Comparison of ENCODE assay signal across 7 mouse cellular contexts in genomic region chr9:21146722-21147121, GRCm38 (mm10). TPM values are rescaled to one million over a fixed set of nuclear protein-coding genes. Genes with fewer than 3 reads are reported as not detected.
DNase-seq lines count a peak whose midpoint lies in the region; ATAC-seq and TF ChIP-seq lines count a peak whose summit lies in the region.

No protein-coding gene starts in this region.

- peak; percentile 90 for DNase-seq in CD4-positive, CD25-positive, alpha-beta regulatory T cell, adult 2 months (ENCODE audit: low read depth, low spot score)
- DNase-seq in G1E (ENCODE audit: low spot score): no peak
- peak; percentile 69 for DNase-seq in limb, embryonic 10.5 days (ENCODE audit: low spot score)
- DNase-seq in frontal cortex, postnatal 25 days (ENCODE audit: low spot score in 2 of 2): no peak
- DNase-seq in left cerebral cortex, postnatal 25 days (ENCODE audit: low spot score in 2 of 2): no peak

- H3K36me3 ChIP-seq in G1E (replicated peaks): peaks cover 71% of the 10 kb centered on the region
- H3K36me3 ChIP-seq in forebrain, embryonic 16.5 days (ENCODE audit: control insufficient read depth, insufficient read depth): peaks cover 11% of the 10 kb centered on the region
- peaks cover 64% of the 10 kb centered on the region for H3K36me3 ChIP-seq in limb, embryonic 10.5 days
- H3K36me3 ChIP-seq in neural tube, embryonic 13.5 days: peaks cover 49% of the 10 kb centered on the region

- WGBS in forebrain, embryonic 16.5 days: 49% methylated on average over 10 of the region's 10 CpGs
- 51% methylated on average over 10 of the region's 10 CpGs for WGBS in limb, embryonic 10.5 days
- 46% methylated on average over 10 of the region's 10 CpGs for WGBS in neural tube, embryonic 13.5 days

- no peaks in the 10 kb centered on the region for H3K9me3 ChIP-seq in G1E (replicated peaks)
- no peaks in the 10 kb centered on the region for H3K9me3 ChIP-seq in forebrain, embryonic 16.5 days (ENCODE audit: control insufficient read depth, low read length)
- no peaks in the 10 kb centered on the region for H3K9me3 ChIP-seq in limb, embryonic 10.5 days (replicated peaks)
- H3K9me3 ChIP-seq in neural tube, embryonic 13.5 days: no peaks in the 10 kb centered on the region

- H3K4me2 ChIP-seq in forebrain, embryonic 16.5 days (ENCODE audit: low read length): peak overlapping the region; percentile 16; the same call in 1 of the 2 replicates
- H3K4me2 ChIP-seq in neural tube, embryonic 13.5 days: peak overlapping the region; percentile 16

- H3K27me3 ChIP-seq in G1E (ENCODE audit: insufficient read depth, low read length): no peaks in the 10 kb centered on the region
- no peaks in the 10 kb centered on the region for H3K27me3 ChIP-seq in forebrain, embryonic 16.5 days (replicated peaks; ENCODE audit: control insufficient read depth, insufficient read depth, low read length)
- H3K27me3 ChIP-seq in limb, embryonic 10.5 days (ENCODE audit: low read depth, poor library complexity, severe bottlenecking): no peaks in the 10 kb centered on the region
- H3K27me3 ChIP-seq in neural tube, embryonic 13.5 days: no peaks in the 10 kb centered on the region

- no peak for TF ChIP-seq CTCF in G1E (IDR thresholded peaks at IDR 0.05; ENCODE audit: low read depth, low read length)

- no peak overlapping the region for H3K9ac ChIP-seq in forebrain, embryonic 16.5 days (replicated peaks; ENCODE audit: low read depth, low read length)
- peak overlapping the region; percentile 56 for H3K9ac ChIP-seq in neural tube, embryonic 13.5 days

- no peak for ATAC-seq in G1E (ENCODE audit: extremely low read depth, insufficient number of reproducible peaks, low FRiP score, poor library complexity, severe bottlenecking)
- no peak for ATAC-seq in forebrain, embryonic 16.5 days
- no peak for ATAC-seq in neural tube, embryonic 13.5 days (ENCODE audit: low read depth)

- intact Hi-C loops in left cerebral cortex, postnatal 25 days (cut with DNase I): no loop called here

- H3K4me3 ChIP-seq in G1E (ENCODE audit: low read depth, low read length): peak overlapping the region; percentile 21; the same call in 1 of the 2 replicates
- H3K4me3 ChIP-seq in forebrain, embryonic 16.5 days (replicated peaks; ENCODE audit: low read length): no peak overlapping the region
- H3K4me3 ChIP-seq in limb, embryonic 10.5 days: peak overlapping the region; percentile 88
- peak overlapping the region; percentile 4; the same call in 1 of the 2 replicates for H3K4me3 ChIP-seq in neural tube, embryonic 13.5 days

- peaks cover 46% of the 10 kb centered on the region for H3K4me1 ChIP-seq in G1E (ENCODE audit: insufficient read depth, low read depth, low read length)
- peaks cover 33% of the 10 kb centered on the region for H3K4me1 ChIP-seq in forebrain, embryonic 16.5 days (replicated peaks; ENCODE audit: control insufficient read depth, insufficient read depth, low read length)
- H3K4me1 ChIP-seq in limb, embryonic 10.5 days: peaks cover 37% of the 10 kb centered on the region
- peaks cover 41% of the 10 kb centered on the region for H3K4me1 ChIP-seq in neural tube, embryonic 13.5 days (replicated peaks)

- no peak overlapping the region for H3K27ac ChIP-seq in forebrain, embryonic 16.5 days (ENCODE audit: low read length)
- H3K27ac ChIP-seq in limb, embryonic 10.5 days: peak overlapping the region; percentile 81
- 0 out of 2 replicates have a peak overlapping the region, but pooled peaks have one; percentile 3 for H3K27ac ChIP-seq in neural tube, embryonic 13.5 days (replicated peaks)

RNA-seq across cellular contexts. Expression of gene Cdc37, which starts 3.1 kb away (rescaled TPM):
- total RNA-seq in G1E (2014; fragmentation: Nextera tagmentation) (80.4 and 86.7 TPM in 2 replicates), G1E (2017) (124 and 193 TPM in 2 replicates)
- polyA plus RNA-seq in G1E (2012): 213 and 280 TPM in 2 replicates
- polyA plus RNA-seq in forebrain, embryonic 16.5 days (2015; fragmentation: Nextera tagmentation; extraction: Ambion mirVana): 213 and 234 TPM in 2 replicates
- 434 and 487 TPM in 2 replicates for polyA plus RNA-seq in limb, embryonic 10.5 days (2016; fragmentation: Nextera tagmentation; extraction: Ambion mirVana)
- 228 and 273 TPM in 2 replicates for polyA plus RNA-seq in neural tube, embryonic 13.5 days (2015; fragmentation: Nextera tagmentation; extraction: Ambion mirVana)
- total RNA-seq in left cerebral cortex, postnatal 25 days (2021): 100 to 1,000 TPM; 144 to 153 TPM

RNA-seq across cellular contexts. Expression of gene Tyk2, which starts 15.7 kb away (rescaled TPM):
- total RNA-seq in G1E (2014; fragmentation: Nextera tagmentation) (16.1 and 16.6 TPM in 2 replicates), G1E (2017) (17.4 and 19.0 TPM in 2 replicates)
- polyA plus RNA-seq in G1E (2012): 17.3 and 19.0 TPM in 2 replicates
- 10.4 and 13.7 TPM in 2 replicates for polyA plus RNA-seq in forebrain, embryonic 16.5 days (2015; fragmentation: Nextera tagmentation; extraction: Ambion mirVana)
- polyA plus RNA-seq in limb, embryonic 10.5 days (2016; fragmentation: Nextera tagmentation; extraction: Ambion mirVana): 11.5 and 15.3 TPM in 2 replicates
- polyA plus RNA-seq in neural tube, embryonic 13.5 days (2015; fragmentation: Nextera tagmentation; extraction: Ambion mirVana): 11.7 TPM in 2 replicates
- 10 to 100 TPM; 11.6 to 12.7 TPM for total RNA-seq in left cerebral cortex, postnatal 25 days (2021)

RNA-seq across cellular contexts. Expression of gene Pde4a, which starts 18.8 kb away (rescaled TPM):
- total RNA-seq in G1E (2014; fragmentation: Nextera tagmentation): 2.5 and 2.9 TPM in 2 replicates
- total RNA-seq in G1E (2017): 1.5 and 1.7 TPM in 2 replicates
- 1.4 and 1.5 TPM in 2 replicates for polyA plus RNA-seq in G1E (2012)
- 24.9 and 32.0 TPM in 2 replicates for polyA plus RNA-seq in forebrain, embryonic 16.5 days (2015; fragmentation: Nextera tagmentation; extraction: Ambion mirVana)
- 3.6 and 4.5 TPM in 2 replicates for polyA plus RNA-seq in limb, embryonic 10.5 days (2016; fragmentation: Nextera tagmentation; extraction: Ambion mirVana)
- 17.5 and 18.9 TPM in 2 replicates for polyA plus RNA-seq in neural tube, embryonic 13.5 days (2015; fragmentation: Nextera tagmentation; extraction: Ambion mirVana)
- total RNA-seq in left cerebral cortex, postnatal 25 days (2021): 10 to 100 TPM; 88.9 to 94.4 TPM

RNA-seq across cellular contexts. Expression of gene Raver1, which starts 54.9 kb away (rescaled TPM):
- total RNA-seq in G1E (2014; fragmentation: Nextera tagmentation) (35.1 and 72.2 TPM in 2 replicates), G1E (2017) (18.5 and 19.6 TPM in 2 replicates)
- 0.62 and 0.92 TPM in 2 replicates for polyA plus RNA-seq in G1E (2012)
- 37.4 and 38.8 TPM in 2 replicates for polyA plus RNA-seq in forebrain, embryonic 16.5 days (2015; fragmentation: Nextera tagmentation; extraction: Ambion mirVana)
- polyA plus RNA-seq in limb, embryonic 10.5 days (2016; fragmentation: Nextera tagmentation; extraction: Ambion mirVana): 109 and 115 TPM in 2 replicates
- polyA plus RNA-seq in neural tube, embryonic 13.5 days (2015; fragmentation: Nextera tagmentation; extraction: Ambion mirVana): 37.3 and 38.3 TPM in 2 replicates
- 10 to 100 TPM; 26.4 to 27.9 TPM for total RNA-seq in left cerebral cortex, postnatal 25 days (2021)

RNA-seq across cellular contexts. Expression of gene Gm38431, which starts 54.9 kb away (rescaled TPM):
- total RNA-seq in G1E (2014; fragmentation: Nextera tagmentation) (95.6 and 162 TPM in 2 replicates), G1E (2017) (2.1 and 2.8 TPM in 2 replicates)
- 382 and 444 TPM in 2 replicates for polyA plus RNA-seq in G1E (2012)
- polyA plus RNA-seq in forebrain, embryonic 16.5 days (2015; fragmentation: Nextera tagmentation; extraction: Ambion mirVana): 1.6 and 1.9 TPM in 2 replicates
- polyA plus RNA-seq in limb, embryonic 10.5 days (2016; fragmentation: Nextera tagmentation; extraction: Ambion mirVana): 5.4 TPM in 2 replicates
- 1.3 and 1.6 TPM in 2 replicates for polyA plus RNA-seq in neural tube, embryonic 13.5 days (2015; fragmentation: Nextera tagmentation; extraction: Ambion mirVana)
- 1 to 10 TPM; 1.6 to 3.0 TPM for total RNA-seq in left cerebral cortex, postnatal 25 days (2021)

Comparison
In these comparisons a context has a peak if more than half of its experiments do, and no peak if none do; other contexts are left out.
1. DNase-seq: peak in CD4-positive, CD25-positive, alpha-beta regulatory T cell, adult 2 months (single experiment) and limb, embryonic 10.5 days (single experiment); none in G1E (single experiment), frontal cortex, postnatal 25 days (0 of 2) and left cerebral cortex, postnatal 25 days (0 of 2).